Mouse (Mus musculus) left cerebral cortex, adult 8-10 months (tissue): ENCODE data around the gene Slc25a19. TPM values are rescaled to one million over a fixed set of nuclear protein-coding genes. Genes with fewer than 3 reads are reported as not detected.

Experiments used
- DNase-seq, 2 experiments: peaks; one replicate each; pipeline ENCODE4 v3.0.0; 2022; ENCODE audit warnings: low spot score in 2 of 2
- total RNA-seq, 4 experiments: library from RNA; stranded (reverse); gene quantifications; 2 replicates each; pipeline ENCODE4 v1.2.4; 2022

Slc25a19 gene
- total RNA-seq, 4 experiments from 2014 or later: 54.5 to 62.2 (median 58.5) TPM

- DNase-seq: no peak
Measured at GRCm38 (mm10) chr11:115618732-115619516, 9.2 kb downstream of the Slc25a19 start.

- no peak for DNase-seq
Measured at GRCm38 (mm10) chr11:115618001-115618400, 10.1 kb downstream of the Slc25a19 start.

GRCm38 (mm10) chr11:115616893-115617292, 11.2 kb downstream of the Slc25a19 start:
- DNase-seq: no peak

GRCm38 (mm10) chr11:115616371-115616770, 11.7 kb downstream of the Slc25a19 start:
- no peak for DNase-seq

- no peak for DNase-seq
Measured at GRCm38 (mm10) chr11:115615875-115616274, 12.2 kb downstream of the Slc25a19 start.

- DNase-seq: no peak
Measured at GRCm38 (mm10) chr11:115615108-115615825, 12.8 kb downstream of the Slc25a19 start.

GRCm38 (mm10) chr11:115614346-115615107, 13.6 kb downstream of the Slc25a19 start:
- no peak for DNase-seq

- no peak for DNase-seq
Measured at GRCm38 (mm10) chr11:115613138-115613945, 14.8 kb downstream of the Slc25a19 start.

GRCm38 (mm10) chr11:115612410-115613137, 15.5 kb downstream of the Slc25a19 start, which contains the start of gene Mif4gd:
Gene Mif4gd (minus strand): TSS chr11:115612969.
- peak; percentile 60 to 71 for DNase-seq

- DNase-seq: peak in 1 of 2 experiments; percentile 51
Measured at GRCm38 (mm10) chr11:115612059-115612409, 16.1 kb downstream of the Slc25a19 start.

- no peak for DNase-seq
Measured at GRCm38 (mm10) chr11:115611173-115611572, 16.9 kb downstream of the Slc25a19 start.

GRCm38 (mm10) chr11:115609576-115609975, 18.5 kb downstream of the Slc25a19 start:
- no peak for DNase-seq

GRCm38 (mm10) chr11:115608421-115609399, 19.4 kb downstream of the Slc25a19 start:
- no peak for DNase-seq

GRCm38 (mm10) chr11:115606733-115607132, 21.4 kb downstream of the Slc25a19 start:
- DNase-seq: no peak

GRCm38 (mm10) chr11:115604304-115604696, 23.8 kb downstream of the Slc25a19 start:
- no peak for DNase-seq

GRCm38 (mm10) chr11:115603476-115604303, 24.4 kb downstream of the Slc25a19 start, which contains the start of the genes Mrps7 and Gga3:
Gene Mrps7 (plus strand): TSS chr11:115603925.
Gene Gga3 (minus strand): TSS chr11:115604051.
- DNase-seq: peak; percentile 79 to 83

- no peak for DNase-seq
Measured at GRCm38 (mm10) chr11:115603128-115603475, 25.0 kb downstream of the Slc25a19 start.

- DNase-seq: no peak
Measured at GRCm38 (mm10) chr11:115601174-115601573, 26.9 kb downstream of the Slc25a19 start.
